Mouse (Mus musculus) layer of hippocampus, adult 18-20 months (tissue): Measurements from ENCODE around the gene Cnr2. TPM values are rescaled to one million over a fixed set of nuclear protein-coding genes. Genes with fewer than 3 reads are reported as not detected.
A peak's percentile ranks its signal among the peaks of the same experiment; 100 is the strongest.

Experiments
- DNase-seq, 2 experiments: peaks; one replicate each; pipeline ENCODE4 v3.0.0; 2022; ENCODE audit warnings: low spot score in 2 of 2
- total RNA-seq, 2 experiments: library from RNA; stranded (reverse); gene quantifications; 2 replicates each; pipeline ENCODE4 v1.2.3; 2021

Gene Cnr2
- total RNA-seq, 2 experiments from 2014 or later: 0.08 TPM; not detected in 1

GRCm38 (mm10) chr4:135962946-135963345 lies 67.8 kb downstream of the Cnr2 start:
- no peak for DNase-seq

DNA sequence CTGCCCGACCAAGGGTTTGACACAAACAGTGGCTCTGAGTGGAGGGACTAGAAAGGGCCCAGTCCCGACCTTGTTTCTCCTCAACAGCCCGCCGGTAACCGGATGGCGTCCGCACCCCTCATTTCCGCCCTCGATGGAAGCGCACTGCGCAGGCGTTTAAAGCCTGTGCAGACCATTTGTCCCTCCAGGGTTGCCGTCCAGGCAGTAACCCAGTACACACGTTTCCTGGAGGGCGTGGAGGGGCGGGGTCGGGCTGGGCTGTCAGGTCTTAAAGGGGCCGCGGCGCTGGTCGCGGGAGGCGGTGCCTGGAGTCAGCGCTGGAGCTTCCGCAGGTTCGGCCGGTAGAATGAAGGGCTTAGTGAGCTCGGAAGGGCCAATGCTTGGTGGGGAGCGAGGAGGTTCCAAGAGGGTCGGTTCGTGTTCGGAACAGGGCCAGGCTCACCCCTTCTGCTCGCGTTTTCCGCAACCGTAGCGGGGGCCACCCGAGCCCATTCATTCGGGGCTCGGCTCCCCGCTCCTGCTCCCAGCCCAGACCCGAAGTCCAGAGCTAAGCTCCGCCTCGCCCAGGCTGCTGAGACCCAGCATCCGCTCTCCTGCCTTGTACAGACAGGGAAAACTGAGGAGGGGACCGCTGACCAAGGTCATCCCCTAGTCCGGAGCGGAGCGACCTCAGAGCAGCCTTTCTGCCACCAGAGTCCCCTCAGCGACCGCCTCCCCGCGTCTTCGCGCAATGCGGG lies 68.4 kb downstream of the Cnr2 start, which contains the start of gene Gale:
Gene Gale, plus strand, starts transcription at position 271 of the 737 bp plus-strand sequence.
- DNase-seq: peak; percentile 92 to 96

- DNase-seq: no peak
Observed at GRCm38 (mm10) chr4:135964426-135964825, 69.2 kb downstream of the Cnr2 start.

GRCm38 (mm10) chr4:135965113-135965512 lies 69.9 kb downstream of the Cnr2 start:
- no peak for DNase-seq

DNA sequence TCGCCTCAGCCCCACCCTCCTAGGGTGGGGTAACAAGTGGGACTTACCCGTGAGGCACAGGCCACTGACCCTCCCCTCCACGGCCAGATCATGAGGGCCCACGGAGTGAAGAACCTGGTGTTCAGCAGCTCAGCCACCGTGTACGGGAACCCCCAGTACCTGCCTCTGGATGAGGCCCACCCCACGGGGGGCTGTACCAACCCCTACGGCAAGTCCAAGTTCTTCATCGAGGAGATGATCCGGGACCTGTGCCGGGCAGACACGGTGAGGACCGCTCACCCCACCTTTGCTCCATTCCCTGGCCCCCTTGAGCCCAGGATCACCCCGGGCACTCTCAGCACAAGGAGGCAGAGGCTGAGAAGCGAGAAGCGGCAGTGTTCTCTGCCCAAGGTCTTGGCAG lies 71.1 kb downstream of the Cnr2 start:
- no peak for DNase-seq

DNA sequence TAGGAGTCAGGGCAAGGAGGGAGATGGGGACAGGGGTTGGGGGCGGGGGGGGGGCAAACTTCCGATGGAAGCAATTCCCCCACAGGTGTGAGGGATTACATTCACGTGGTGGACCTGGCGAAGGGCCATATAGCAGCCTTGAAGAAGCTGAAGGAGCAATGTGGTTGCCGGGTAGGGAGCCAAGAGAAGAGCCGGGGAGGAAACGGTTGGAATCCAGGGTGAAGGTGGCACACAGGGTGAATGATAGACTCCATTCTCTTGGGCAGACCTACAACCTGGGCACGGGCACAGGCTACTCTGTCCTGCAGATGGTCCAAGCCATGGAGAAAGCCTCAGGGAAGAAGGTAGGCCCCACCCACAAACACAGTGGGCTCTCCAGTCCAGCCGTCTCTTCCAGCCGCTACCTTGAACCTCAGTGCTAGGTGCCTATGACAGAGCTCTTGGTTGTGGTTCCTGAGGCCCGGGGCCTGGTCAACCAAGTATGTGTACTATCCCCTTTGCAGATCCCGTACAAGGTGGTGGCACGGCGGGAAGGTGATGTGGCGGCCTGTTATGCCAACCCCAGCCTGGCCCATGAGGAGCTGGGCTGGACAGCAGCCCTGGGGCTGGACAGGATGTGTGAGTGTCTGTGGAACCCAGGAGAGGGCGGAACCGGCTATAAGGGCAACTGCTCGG lies 72.0 kb downstream of the Cnr2 start:
- no peak for DNase-seq

- no peak for DNase-seq
Observed at GRCm38 (mm10) chr4:135968271-135968869, 73.2 kb downstream of the Cnr2 start.

GRCm38 (mm10) chr4:135969070-135969750 lies 74.0 kb downstream of the Cnr2 start:
- no peak for DNase-seq

Other genes starting within 250 kb of the Cnr2 start
- under 1 TPM; 0.18 to 0.22 TPM for gene Ifnlr1, start 209.1 kb upstream of the Cnr2 start, total RNA-seq
- not detected for gene Il22ra1, start 167.2 kb upstream of the Cnr2 start, total RNA-seq
- under 1 TPM; 0.27 to 0.38 TPM for gene Myom3, start 135.7 kb upstream of the Cnr2 start, total RNA-seq
- 10 to 100 TPM; 83.8 to 87.8 TPM for gene Srsf10, start 39.6 kb upstream of the Cnr2 start, total RNA-seq
- gene Pnrc2, start 21.5 kb upstream of the Cnr2 start, total RNA-seq: 10 to 100 TPM; 50.5 to 53.0 TPM
- gene Fuca1, start 25.3 kb downstream of the Cnr2 start, total RNA-seq: 10 to 100 TPM; 44.2 to 47.1 TPM
- 10 to 100 TPM; 34.6 to 36.9 TPM for gene Hmgcl, start 51.1 kb downstream of the Cnr2 start, total RNA-seq
- gene Gale, start 68.3 kb downstream of the Cnr2 start, total RNA-seq: 10 to 100 TPM; 19.6 to 20.9 TPM
- gene Lypla2, start 77.2 kb downstream of the Cnr2 start, total RNA-seq: 100 to 1,000 TPM in 1 of 2 experiments, 10 to 100 TPM in 1; 99.7 to 102 TPM
- gene Pithd1, start 91.9 kb downstream of the Cnr2 start, total RNA-seq: 10 to 100 TPM; 88.9 to 93.4 TPM
- 10 to 100 TPM; 28.6 to 29.3 TPM for gene Eloa, start 126.4 kb downstream of the Cnr2 start, total RNA-seq
- 100 to 1,000 TPM; 306 to 330 TPM for gene Rpl11, start 158.0 kb downstream of the Cnr2 start, total RNA-seq
- 10 to 100 TPM; 30.0 to 35.1 TPM for gene Id3, start 248.1 kb downstream of the Cnr2 start, total RNA-seq